Mouse (Mus musculus) lung, adult 2 months (tissue): ENCODE results near the gene Ascc1.

Experiments
- CTCF ChIP-seq: fragments of 200-500 bp; IDR thresholded peaks from 2 replicates; pipeline ENCODE4 v1.5.1; 2011; ENCODE audit warnings: mild to moderate bottlenecking, low read length, control low read depth; ENCODE audit not compliant: insufficient read depth
- POLR2A ChIP-seq: fragments of 200-500 bp; IDR thresholded peaks from 2 replicates; pipeline ENCODE4 v1.6.1; 2011; ENCODE audit warnings: low read depth, mild to moderate bottlenecking, control low read depth, low read length, borderline replicate concordance; ENCODE audit errors: extremely low read depth

DNA sequence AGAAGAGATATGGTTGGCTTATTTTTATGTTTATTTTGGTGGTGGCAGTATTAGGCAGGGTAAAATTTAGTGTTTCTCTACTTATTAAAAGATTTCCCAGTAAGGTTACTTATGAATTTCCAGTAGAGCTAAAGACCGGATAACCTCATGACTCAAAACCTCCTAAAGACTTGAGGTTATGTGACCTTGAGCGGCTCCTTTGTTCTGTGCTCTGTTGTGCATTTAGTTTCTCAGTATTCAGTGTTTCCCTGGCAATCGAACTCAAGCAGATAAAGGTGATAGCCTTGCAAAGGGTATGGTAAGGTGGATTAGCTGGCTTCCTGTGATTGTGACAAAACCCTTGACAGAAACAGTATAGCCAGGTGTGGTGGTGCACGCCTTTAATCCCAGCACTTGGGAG, 26.8 kb downstream of the Ascc1 start:
- TF ChIP-seq POLR2A: no peak
- TF ChIP-seq CTCF: no peak
